Comparison of ENCODE assay signal across 8 mouse cellular contexts in the genomic region with DNA sequence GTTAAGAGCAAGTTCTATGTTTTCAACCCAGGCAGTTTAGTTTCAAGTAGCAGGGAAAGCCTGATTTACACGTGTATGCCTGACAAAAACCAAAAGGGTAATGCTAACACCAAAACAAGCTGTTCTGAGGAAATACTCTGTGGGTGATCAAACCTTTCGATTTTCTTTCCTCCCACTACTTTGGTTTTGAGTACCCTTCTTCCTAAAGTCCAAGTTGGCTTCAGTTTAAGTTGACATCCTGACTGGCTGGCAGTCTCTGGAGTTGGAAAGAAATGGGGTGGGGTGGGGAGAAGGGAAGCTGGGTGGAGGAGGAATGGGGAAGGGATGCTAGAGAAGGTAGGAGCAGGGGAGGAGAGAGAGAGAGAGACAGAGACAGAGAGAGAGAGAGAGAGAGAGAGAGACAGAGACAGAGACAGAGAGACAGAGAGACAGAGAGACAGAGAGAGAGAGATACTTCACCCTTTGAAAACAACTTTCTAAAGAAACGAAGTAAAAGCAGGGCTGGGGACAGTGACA. TPM values are rescaled to one million over a fixed set of nuclear protein-coding genes. Genes with fewer than 3 reads are reported as not detected.
DNase-seq lines count a peak whose midpoint lies in the region; ATAC-seq and TF ChIP-seq lines count a peak whose summit lies in the region.

No protein-coding gene starts in this region.

- 21% methylated on average over 3 of the region's 3 CpGs for WGBS in kidney, adult 2 months
- 10% methylated on average over 3 of the region's 3 CpGs for WGBS in intestine, embryonic 14.5 days
- 15% methylated on average over 3 of the region's 3 CpGs for WGBS in neural tube, embryonic 11.5 days

- no peak for DNase-seq in kidney, adult 2 months
- no peak for DNase-seq in kidney, postnatal 25 days
- peak; percentile 7 for DNase-seq in embryo, embryonic 11 days
- no peak for DNase-seq in intestine, embryonic 14.5 days (ENCODE audit: low spot score)
- no peak for DNase-seq in neural tube, embryonic 11.5 days (ENCODE audit: low spot score)
- no peak for DNase-seq in gastrocnemius, postnatal 36 days
- no peak for DNase-seq in gastrocnemius, adult 8-10 months (ENCODE audit: low spot score in 2 of 2)
- DNase-seq in cerebellum, adult 11 months: no peak

- H3K4me3 ChIP-seq in kidney, adult 2 months (ENCODE audit: insufficient read depth, low read depth, low read length): peak overlapping the region; percentile 91
- H3K4me3 ChIP-seq in intestine, embryonic 14.5 days (ENCODE audit: low read depth, low read length): peak overlapping the region; percentile 64
- H3K4me3 ChIP-seq in neural tube, embryonic 11.5 days (ENCODE audit: low read depth, low read length): peak overlapping the region; percentile 55

- intact Hi-C loops in gastrocnemius, postnatal 36 days (cut with DNase I): no loop called here

- no peak; the same call in 1 of the 2 replicates for ATAC-seq in intestine, embryonic 14.5 days (replicated peaks; ENCODE audit: low FRiP score, low TSS enrichment, low read depth)
- ATAC-seq in neural tube, embryonic 11.5 days (ENCODE audit: insufficient read depth, low FRiP score, low TSS enrichment): no peak

- 0 out of 2 replicates have a peak overlapping the region, but pooled peaks have one; percentile 36 for H3K27ac ChIP-seq in kidney, adult 2 months (ENCODE audit: insufficient read depth, low read depth, low read length)
- H3K27ac ChIP-seq in intestine, embryonic 14.5 days (ENCODE audit: low read depth): 0 out of 2 replicates have a peak overlapping the region, but pooled peaks have one; percentile 47
- no peak overlapping the region; the same call in 1 of the 2 replicates for H3K27ac ChIP-seq in neural tube, embryonic 11.5 days (ENCODE audit: low read depth, low read length)

- H3K9ac ChIP-seq in intestine, embryonic 14.5 days (ENCODE audit: low read length): peak overlapping the region; percentile 68
- H3K9ac ChIP-seq in neural tube, embryonic 11.5 days (ENCODE audit: low read length): peak overlapping the region; percentile 76

- no peaks in the 10 kb centered on the region for H3K9me3 ChIP-seq in intestine, embryonic 14.5 days (ENCODE audit: control insufficient read depth, low read length)
- H3K9me3 ChIP-seq in neural tube, embryonic 11.5 days (ENCODE audit: control insufficient read depth, low read length): no peaks in the 10 kb centered on the region

- H3K4me2 ChIP-seq in intestine, embryonic 14.5 days (ENCODE audit: low read length): peak overlapping the region; percentile 88
- peak overlapping the region; percentile 84 for H3K4me2 ChIP-seq in neural tube, embryonic 11.5 days (ENCODE audit: low read depth)

- no peaks in the 10 kb centered on the region for H3K27me3 ChIP-seq in kidney, adult 2 months (replicated peaks; ENCODE audit: control insufficient read depth, insufficient read depth, low read length)
- no peaks in the 10 kb centered on the region for H3K27me3 ChIP-seq in intestine, embryonic 14.5 days (replicated peaks; ENCODE audit: control insufficient read depth, insufficient read depth, low read length)
- H3K27me3 ChIP-seq in neural tube, embryonic 11.5 days (ENCODE audit: control insufficient read depth, insufficient read depth, low read length): no peaks in the 10 kb centered on the region

- H3K36me3 ChIP-seq in kidney, adult 2 months (ENCODE audit: control insufficient read depth, insufficient read depth, low read length): no peaks in the 10 kb centered on the region
- H3K36me3 ChIP-seq in intestine, embryonic 14.5 days (ENCODE audit: control insufficient read depth, insufficient read depth, low read length): no peaks in the 10 kb centered on the region
- no peaks in the 10 kb centered on the region for H3K36me3 ChIP-seq in neural tube, embryonic 11.5 days (ENCODE audit: control insufficient read depth, insufficient read depth, low read length)

- TF ChIP-seq POLR2A in kidney, adult 2 months (IDR thresholded peaks at IDR 0.05; ENCODE audit: low read depth, low read length): no peak

- no peaks in the 10 kb centered on the region; the same call in 1 of the 2 replicates for H3K4me1 ChIP-seq in kidney, adult 2 months (ENCODE audit: control insufficient read depth, insufficient read depth, low read length)
- no peaks in the 10 kb centered on the region for H3K4me1 ChIP-seq in intestine, embryonic 14.5 days (replicated peaks; ENCODE audit: control insufficient read depth, insufficient read depth, low read length)
- no peaks in the 10 kb centered on the region for H3K4me1 ChIP-seq in neural tube, embryonic 11.5 days (ENCODE audit: control insufficient read depth, insufficient read depth, low read length)

- TF ChIP-seq CTCF in kidney, adult 2 months (conservative IDR thresholded peaks at IDR 0.05; ENCODE audit: insufficient read depth, insufficient read length, low read depth, low read length): no peak

RNA-seq across cellular contexts. Expression of gene Pros1, which starts 0.4 kb away (rescaled TPM):
- polyA plus RNA-seq in kidney, adult 2 months (2012; rRNA removed): 6.4 and 9.5 TPM in 2 replicates
- polyA plus RNA-seq in intestine, embryonic 14.5 days (2014; fragmentation: Nextera tagmentation; extraction: Ambion mirVana): 25.5 and 26.9 TPM in 2 replicates
- polyA plus RNA-seq in neural tube, embryonic 11.5 days (2014; fragmentation: Nextera tagmentation; extraction: Ambion mirVana): 24.9 and 27.3 TPM in 2 replicates
- 1 to 10 TPM; 6.1 TPM for total RNA-seq in gastrocnemius, postnatal 36 days (2021)
- total RNA-seq in gastrocnemius, adult 8-10 months (2022): 1 to 10 TPM; 3.6 to 6.2 (median 4.4) TPM

RNA-seq across cellular contexts. Expression of gene Arl13b, which starts 6.8 kb away (rescaled TPM):
- polyA plus RNA-seq in kidney, adult 2 months (2012; rRNA removed): 2.5 and 2.8 TPM in 2 replicates
- polyA plus RNA-seq in intestine, embryonic 14.5 days (2014; fragmentation: Nextera tagmentation; extraction: Ambion mirVana): 11.4 and 16.0 TPM in 2 replicates
- 17.2 and 21.6 TPM in 2 replicates for polyA plus RNA-seq in neural tube, embryonic 11.5 days (2014; fragmentation: Nextera tagmentation; extraction: Ambion mirVana)
- total RNA-seq in gastrocnemius, postnatal 36 days (2021): 1 to 10 TPM; 2.7 to 3.3 TPM
- 1 to 10 TPM; 2.3 to 6.2 (median 3.2) TPM for total RNA-seq in gastrocnemius, adult 8-10 months (2022)

RNA-seq across cellular contexts. Expression of gene Stx19, which starts 39.2 kb away (rescaled TPM):
- not detected in 2 replicates for polyA plus RNA-seq in kidney, adult 2 months (2012; rRNA removed)
- 0.68 and 0.82 TPM in 2 replicates for polyA plus RNA-seq in intestine, embryonic 14.5 days (2014; fragmentation: Nextera tagmentation; extraction: Ambion mirVana)
- polyA plus RNA-seq in neural tube, embryonic 11.5 days (2014; fragmentation: Nextera tagmentation; extraction: Ambion mirVana): 0.19 and 0.32 TPM in 2 replicates
- total RNA-seq in gastrocnemius, postnatal 36 days (2021): not detected
- total RNA-seq in gastrocnemius, adult 8-10 months (2022): not detected
